Mouse (Mus musculus): ENCODE data around the gene Wdr37. TPM values are rescaled to one million over a fixed set of nuclear protein-coding genes. Genes with fewer than 3 reads are reported as not detected.

Gene Wdr37
- polyA plus RNA-seq, 1 experiment from 2014 or later, result 15.5 TPM

GRCm38 (mm10) chr13:8782636-8783035 lies 89.1 kb downstream of the Wdr37 start:
- 16% methylated on average over 4 of the region's 4 CpGs for whole genome bisulfite sequencing
- H3K4me1 ChIP-seq (replicated peaks; ENCODE audit: insufficient read depth, low read length), result no peaks in the 10 kb centered on the region
- H3K9ac ChIP-seq (ENCODE audit: low read depth, low read length), result no peak overlapping the region
- no peak overlapping the region for H3K27ac ChIP-seq
- H3K4me2 ChIP-seq (ENCODE audit: low read length), result no peak overlapping the region
- no peaks in the 10 kb centered on the region for H3K9me3 ChIP-seq (replicated peaks; ENCODE audit: low read length)
- ATAC-seq (replicated peaks; ENCODE audit: low FRiP score, low read depth) (no peak), DNase-seq (ENCODE audit: low spot score) (no peak)
- no peak overlapping the region for H3K4me3 ChIP-seq (replicated peaks; ENCODE audit: low read depth, low read length)
- H3K27me3 ChIP-seq (ENCODE audit: insufficient read depth, low read length), result no peaks in the 10 kb centered on the region
- TF ChIP-seq CTCF (IDR thresholded peaks at IDR 0.05; ENCODE audit: low read depth), result no peak
- H3K36me3 ChIP-seq (ENCODE audit: insufficient read depth, low read length), result no peaks in the 10 kb centered on the region

- Histone ChIP-seq H3K9me3 (replicated peaks; ENCODE audit: low read length) (no peaks in the 10 kb centered on the region), H3K9ac (ENCODE audit: low read depth, low read length) (no peak overlapping the region), H3K27me3 (ENCODE audit: insufficient read depth, low read length) (no peaks in the 10 kb centered on the region), H3K4me3 (replicated peaks; ENCODE audit: low read depth, low read length) (no peak overlapping the region), H3K27ac (no peak overlapping the region), H3K4me2 (ENCODE audit: low read length) (no peak overlapping the region), H3K4me1 (replicated peaks; ENCODE audit: insufficient read depth, low read length) (no peaks in the 10 kb centered on the region), H3K36me3 (ENCODE audit: insufficient read depth, low read length) (no peaks in the 10 kb centered on the region)
- WGBS, result 51% methylated on average over 4 of the region's 4 CpGs
- DNase-seq (ENCODE audit: low spot score) (peak; percentile 62), ATAC-seq (replicated peaks; ENCODE audit: low FRiP score, low read depth) (peak; percentile 49; the same call in 1 of the 2 replicates)
- peak; percentile 72 for TF ChIP-seq CTCF (IDR thresholded peaks at IDR 0.05; ENCODE audit: low read depth)
These were observed 91.3 kb downstream of the Wdr37 start for GRCm38 (mm10) chr13:8780441-8780840.

- no peaks in the 10 kb centered on the region for H3K9me3 ChIP-seq (replicated peaks; ENCODE audit: low read length)
- no peaks in the 10 kb centered on the region for H3K4me1 ChIP-seq (replicated peaks; ENCODE audit: insufficient read depth, low read length)
- ATAC-seq (replicated peaks; ENCODE audit: low FRiP score, low read depth), result no peak
- H3K9ac ChIP-seq (ENCODE audit: low read depth, low read length), result no peak overlapping the region
- no peak for TF ChIP-seq CTCF (IDR thresholded peaks at IDR 0.05; ENCODE audit: low read depth)
- no peaks in the 10 kb centered on the region for H3K27me3 ChIP-seq (ENCODE audit: insufficient read depth, low read length)
- no peak overlapping the region for H3K4me3 ChIP-seq (replicated peaks; ENCODE audit: low read depth, low read length)
- DNase-seq (ENCODE audit: low spot score), result peak; percentile 50
- H3K4me2 ChIP-seq (ENCODE audit: low read length), result no peak overlapping the region
- no peaks in the 10 kb centered on the region for H3K36me3 ChIP-seq (ENCODE audit: insufficient read depth, low read length)
- 29% methylated on average over 4 of the region's 4 CpGs for WGBS
- H3K27ac ChIP-seq, result no peak overlapping the region
These were observed 101.1 kb downstream of the Wdr37 start for GRCm38 (mm10) chr13:8770616-8771015.

- H3K27me3 ChIP-seq (ENCODE audit: insufficient read depth, low read length), result no peaks in the 10 kb centered on the region
- no peaks in the 10 kb centered on the region for H3K9me3 ChIP-seq (replicated peaks; ENCODE audit: low read length)
- no peak overlapping the region for H3K4me3 ChIP-seq (replicated peaks; ENCODE audit: low read depth, low read length)
- no peak overlapping the region for H3K9ac ChIP-seq (ENCODE audit: low read depth, low read length)
- H3K27ac ChIP-seq, result no peak overlapping the region
- WGBS, result over 99% methylated on average over 7 of the region's 7 CpGs
- ATAC-seq (replicated peaks; ENCODE audit: low FRiP score, low read depth) (peak; percentile 36; the same call in 1 of the 2 replicates), DNase-seq (ENCODE audit: low spot score) (no peak)
- H3K4me2 ChIP-seq (ENCODE audit: low read length), result no peak overlapping the region
- no peaks in the 10 kb centered on the region for H3K4me1 ChIP-seq (replicated peaks; ENCODE audit: insufficient read depth, low read length)
- H3K36me3 ChIP-seq (ENCODE audit: insufficient read depth, low read length), result no peaks in the 10 kb centered on the region
- TF ChIP-seq CTCF (IDR thresholded peaks at IDR 0.05; ENCODE audit: low read depth), result no peak
These were observed 102.0 kb downstream of the Wdr37 start for GRCm38 (mm10) chr13:8769654-8770227.

- no peak overlapping the region for H3K4me3 ChIP-seq (replicated peaks; ENCODE audit: low read depth, low read length)
- H3K36me3 ChIP-seq (ENCODE audit: insufficient read depth, low read length), result no peaks in the 10 kb centered on the region
- no peak overlapping the region for H3K4me2 ChIP-seq (ENCODE audit: low read length)
- 56% methylated on average over 8 of the region's 8 CpGs for WGBS
- H3K9me3 ChIP-seq (replicated peaks; ENCODE audit: low read length), result no peaks in the 10 kb centered on the region
- TF ChIP-seq CTCF (IDR thresholded peaks at IDR 0.05; ENCODE audit: low read depth), result no peak
- no peak overlapping the region for H3K27ac ChIP-seq
- DNase-seq (ENCODE audit: low spot score) (no peak), ATAC-seq (replicated peaks; ENCODE audit: low FRiP score, low read depth) (no peak)
- no peaks in the 10 kb centered on the region for H3K4me1 ChIP-seq (replicated peaks; ENCODE audit: insufficient read depth, low read length)
- no peak overlapping the region for H3K9ac ChIP-seq (ENCODE audit: low read depth, low read length)
- no peaks in the 10 kb centered on the region for H3K27me3 ChIP-seq (ENCODE audit: insufficient read depth, low read length)
These were observed 110.8 kb downstream of the Wdr37 start for GRCm38 (mm10) chr13:8760940-8761339.

Small RNA genes within 50 kb of the gene (microRNA-seq; reads per million reads assigned to microRNA genes)
- not detected for gene Gm22750

Other genes starting within 250 kb of the Wdr37 start
- 46.9 and 47.1 TPM in 2 replicates for gene Idi1, start 13.6 kb upstream of the Wdr37 start, polyA plus RNA-seq (2015; fragmentation: Nextera tagmentation; extraction: Ambion mirVana)
- gene Gm9745, start 76.3 kb upstream of the Wdr37 start, polyA plus RNA-seq (2015; fragmentation: Nextera tagmentation; extraction: Ambion mirVana), result not detected in 2 replicates
- gene Idi2, start 81.0 kb upstream of the Wdr37 start, polyA plus RNA-seq (2015; fragmentation: Nextera tagmentation; extraction: Ambion mirVana), result not detected in 2 replicates
- 61.0 and 65.4 TPM in 2 replicates for gene Gtpbp4, start 124.2 kb upstream of the Wdr37 start, polyA plus RNA-seq (2015; fragmentation: Nextera tagmentation; extraction: Ambion mirVana)
- 27.4 and 27.9 TPM in 2 replicates for gene Larp4b, start 222.0 kb upstream of the Wdr37 start, polyA plus RNA-seq (2015; fragmentation: Nextera tagmentation; extraction: Ambion mirVana)

All from kidney, postnatal 0 days (tissue).